Mouse (Mus musculus) heart, postnatal 0 days (tissue): ENCODE results near the gene Ugt1a6a.

Source experiments
- CTCF ChIP-seq: IDR thresholded peaks from 2 replicates; pipeline ENCODE4 v1.5.1; 2016; ENCODE audit warnings: antibody characterized with exemption, control low read depth, low read depth
- EP300 ChIP-seq: IDR thresholded peaks from 2 replicates; pipeline ENCODE4 v1.6.1; 2016; ENCODE audit warnings: antibody characterized with exemption, low read depth

DNA sequence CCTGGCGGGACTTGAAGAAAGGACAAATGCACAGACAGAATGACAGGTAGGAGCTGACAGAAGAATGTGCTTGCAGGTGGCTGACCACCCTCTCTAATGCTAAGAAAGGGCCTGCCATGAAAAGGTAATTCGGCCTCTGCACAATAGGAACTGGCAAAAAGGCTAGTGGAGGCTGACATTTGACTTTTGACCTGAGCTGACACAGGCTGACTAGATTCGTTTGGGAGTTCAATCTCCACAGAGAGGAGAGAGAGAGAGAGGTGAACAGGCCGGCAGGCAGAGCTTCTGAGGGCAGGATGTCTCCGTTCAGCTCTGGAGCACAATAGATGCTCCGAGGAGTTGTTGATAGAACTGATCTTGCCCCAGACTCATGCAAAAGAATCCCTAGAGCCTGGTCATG, 111.8 kb downstream of the Ugt1a6a start:
- TF ChIP-seq CTCF (no peak), EP300 (no peak)
